ENCODE assay signal across 8 mouse cellular contexts in genomic region chr19:46571878-46572244, GRCm38 (mm10). TPM values are rescaled to one million over a fixed set of nuclear protein-coding genes. Genes with fewer than 3 reads are reported as not detected.
A peak's percentile ranks its signal among the peaks of the same experiment; 100 is the strongest.
DNase-seq lines count a peak whose midpoint lies in the region; ATAC-seq and TF ChIP-seq lines count a peak whose summit lies in the region.

No protein-coding gene starts in this region.

- no peak for ATAC-seq in embryonic facial prominence, embryonic 11.5 days (replicated peaks; ENCODE audit: insufficient number of reproducible peaks, low FRiP score, low TSS enrichment, low read depth)
- ATAC-seq in intestine, embryonic 16.5 days, result no peak
- no peak for ATAC-seq in neural tube, embryonic 15.5 days (ENCODE audit: low FRiP score)
- ATAC-seq in megakaryocyte-erythroid progenitor cell, adult 5-6 weeks (replicated peaks; ENCODE audit: low FRiP score, low TSS enrichment, poor library complexity, severe bottlenecking), result no peak

- no peak overlapping the region for H3K27ac ChIP-seq in left cerebral cortex, adult 2 months
- peak overlapping the region; percentile 41; the same call in 1 of the 2 replicates for H3K27ac ChIP-seq in embryonic facial prominence, embryonic 11.5 days (replicated peaks; ENCODE audit: low read depth, low read length)
- no peak overlapping the region for H3K27ac ChIP-seq in intestine, embryonic 16.5 days (ENCODE audit: low read length)
- H3K27ac ChIP-seq in neural tube, embryonic 15.5 days (replicated peaks), result peak overlapping the region; percentile 86; the same call in 1 of the 2 replicates

- no peak for TF ChIP-seq CTCF in left cerebral cortex, adult 2 months (IDR thresholded peaks at IDR 0.05)

- peak overlapping the region; percentile 70 for H3K4me2 ChIP-seq in embryonic facial prominence, embryonic 11.5 days (ENCODE audit: low read depth, low read length)
- peak overlapping the region; percentile 83 for H3K4me2 ChIP-seq in intestine, embryonic 16.5 days (ENCODE audit: low read depth, low read length)
- peak overlapping the region; percentile 69 for H3K4me2 ChIP-seq in neural tube, embryonic 15.5 days

- H3K4me3 ChIP-seq in left cerebral cortex, adult 2 months, result peak overlapping the region; percentile 85
- H3K4me3 ChIP-seq in embryonic facial prominence, embryonic 11.5 days (ENCODE audit: low read depth, low read length), result peak overlapping the region; percentile 75
- H3K4me3 ChIP-seq in intestine, embryonic 16.5 days (ENCODE audit: low read length), result peak overlapping the region; percentile 86
- H3K4me3 ChIP-seq in neural tube, embryonic 15.5 days (replicated peaks), result peak overlapping the region; percentile 86

- peak overlapping the region; percentile 78 for H3K9ac ChIP-seq in embryonic facial prominence, embryonic 11.5 days (replicated peaks; ENCODE audit: low read length)
- no peak overlapping the region for H3K9ac ChIP-seq in intestine, embryonic 16.5 days (ENCODE audit: low read depth, low read length)
- peak overlapping the region; percentile 69 for H3K9ac ChIP-seq in neural tube, embryonic 15.5 days (replicated peaks)

- no peak for DNase-seq in left cerebral cortex, adult 2 months (ENCODE audit: extremely low spot score in 1 of 2, low spot score in 2 of 2)
- DNase-seq in left cerebral cortex, adult 18-20 months (ENCODE audit: low spot score in 2 of 2), result no peak
- peak; percentile 36 for DNase-seq in embryonic facial prominence, embryonic 11.5 days (ENCODE audit: low spot score)
- DNase-seq in left cerebral cortex, adult 9 months (ENCODE audit: low spot score in 2 of 2), result no peak
- DNase-seq in thymus, postnatal 4 days, result no peak

- no peaks in the 10 kb centered on the region for H3K9me3 ChIP-seq in embryonic facial prominence, embryonic 11.5 days (replicated peaks; ENCODE audit: control insufficient read depth, low read length)
- H3K9me3 ChIP-seq in intestine, embryonic 16.5 days (ENCODE audit: control insufficient read depth, low read length), result no peaks in the 10 kb centered on the region
- no peaks in the 10 kb centered on the region for H3K9me3 ChIP-seq in neural tube, embryonic 15.5 days (replicated peaks)

- no peaks in the 10 kb centered on the region for H3K36me3 ChIP-seq in embryonic facial prominence, embryonic 11.5 days (replicated peaks; ENCODE audit: control insufficient read depth, insufficient read depth, low read depth, low read length)
- no peaks in the 10 kb centered on the region for H3K36me3 ChIP-seq in intestine, embryonic 16.5 days (ENCODE audit: control insufficient read depth, insufficient read depth, low read length)
- H3K36me3 ChIP-seq in neural tube, embryonic 15.5 days, result no peaks in the 10 kb centered on the region

- 18% methylated on average over 10 of the region's 10 CpGs for WGBS in embryonic facial prominence, embryonic 11.5 days
- 17% methylated on average over 10 of the region's 10 CpGs for WGBS in intestine, embryonic 16.5 days
- 11% methylated on average over 10 of the region's 10 CpGs for WGBS in neural tube, embryonic 15.5 days

- intact Hi-C loops in left cerebral cortex, adult 2 months (cut with DNase I), result loop anchor here (2.0 kb wide), 1 partner anchor 69 kb away; no protein-coding TSS in a partner anchor

- H3K27me3 ChIP-seq in embryonic facial prominence, embryonic 11.5 days (ENCODE audit: control insufficient read depth, insufficient read depth, low read length), result no peaks in the 10 kb centered on the region
- no peaks in the 10 kb centered on the region for H3K27me3 ChIP-seq in intestine, embryonic 16.5 days (replicated peaks; ENCODE audit: control insufficient read depth, insufficient read depth, low read length)
- no peaks in the 10 kb centered on the region for H3K27me3 ChIP-seq in neural tube, embryonic 15.5 days (replicated peaks)

- no peaks in the 10 kb centered on the region for H3K4me1 ChIP-seq in embryonic facial prominence, embryonic 11.5 days (ENCODE audit: control insufficient read depth, insufficient read depth, low read length)
- peaks cover 11% of the 10 kb centered on the region for H3K4me1 ChIP-seq in intestine, embryonic 16.5 days (ENCODE audit: control insufficient read depth, insufficient read depth, low read length)
- peaks cover 34% of the 10 kb centered on the region for H3K4me1 ChIP-seq in neural tube, embryonic 15.5 days

RNA-seq across cellular contexts. Expression of gene Arl3, which starts 1.1 kb away (rescaled TPM):
- 100 to 1,000 TPM; 120 to 129 TPM for total RNA-seq in left cerebral cortex, adult 2 months (2021)
- 100 to 1,000 TPM; 122 to 128 TPM for total RNA-seq in left cerebral cortex, adult 18-20 months (2021)
- polyA plus RNA-seq in embryonic facial prominence, embryonic 11.5 days (2014; fragmentation: Nextera tagmentation; extraction: Ambion mirVana), result 122 and 130 TPM in 2 replicates
- 53.9 and 64.5 TPM in 2 replicates for polyA plus RNA-seq in intestine, embryonic 16.5 days (2015; fragmentation: Nextera tagmentation; extraction: Ambion mirVana)
- 190 and 208 TPM in 2 replicates for polyA plus RNA-seq in neural tube, embryonic 15.5 days (2015; fragmentation: Nextera tagmentation; extraction: Ambion mirVana)
- total RNA-seq in megakaryocyte-erythroid progenitor cell, adult 5-6 weeks (2014; fragmentation: Nextera tagmentation), result 14.2 and 17.8 TPM in 2 replicates
- total RNA-seq in megakaryocyte-erythroid progenitor cell, adult 5-6 weeks (2017), result 22.6 and 31.7 TPM in 2 replicates

RNA-seq across cellular contexts. Expression of gene Sfxn2, which starts 1.3 kb away (rescaled TPM):
- 1 to 10 TPM; 4.6 to 7.4 TPM for total RNA-seq in left cerebral cortex, adult 2 months (2021)
- 1 to 10 TPM; 3.5 to 5.6 TPM for total RNA-seq in left cerebral cortex, adult 18-20 months (2021)
- 13.6 and 14.7 TPM in 2 replicates for polyA plus RNA-seq in embryonic facial prominence, embryonic 11.5 days (2014; fragmentation: Nextera tagmentation; extraction: Ambion mirVana)
- 16.7 and 18.1 TPM in 2 replicates for polyA plus RNA-seq in intestine, embryonic 16.5 days (2015; fragmentation: Nextera tagmentation; extraction: Ambion mirVana)
- 11.0 and 11.7 TPM in 2 replicates for polyA plus RNA-seq in neural tube, embryonic 15.5 days (2015; fragmentation: Nextera tagmentation; extraction: Ambion mirVana)
- total RNA-seq in megakaryocyte-erythroid progenitor cell, adult 5-6 weeks (2014; fragmentation: Nextera tagmentation), result 10.6 and 20.1 TPM in 2 replicates
- 9.8 and 21.1 TPM in 2 replicates for total RNA-seq in megakaryocyte-erythroid progenitor cell, adult 5-6 weeks (2017)

RNA-seq across cellular contexts. Expression of gene Wbp1l, which starts 27.0 kb away (rescaled TPM):
- total RNA-seq in left cerebral cortex, adult 2 months (2021), result 10 to 100 TPM; 36.8 to 42.6 TPM
- 10 to 100 TPM; 34.9 to 37.9 TPM for total RNA-seq in left cerebral cortex, adult 18-20 months (2021)
- polyA plus RNA-seq in embryonic facial prominence, embryonic 11.5 days (2014; fragmentation: Nextera tagmentation; extraction: Ambion mirVana), result 30.1 and 34.4 TPM in 2 replicates
- 39.3 and 40.0 TPM in 2 replicates for polyA plus RNA-seq in intestine, embryonic 16.5 days (2015; fragmentation: Nextera tagmentation; extraction: Ambion mirVana)
- polyA plus RNA-seq in neural tube, embryonic 15.5 days (2015; fragmentation: Nextera tagmentation; extraction: Ambion mirVana), result 34.1 and 34.5 TPM in 2 replicates
- total RNA-seq in megakaryocyte-erythroid progenitor cell, adult 5-6 weeks (2014; fragmentation: Nextera tagmentation), result 16.1 and 24.1 TPM in 2 replicates
- 17.9 and 20.8 TPM in 2 replicates for total RNA-seq in megakaryocyte-erythroid progenitor cell, adult 5-6 weeks (2017)

Comparison
In these comparisons a context has a peak if more than half of its experiments do, and no peak if none do; other contexts are left out.
1. H3K27ac ChIP-seq: peak in embryonic facial prominence, embryonic 11.5 days (single experiment) and neural tube, embryonic 15.5 days (single experiment); none in left cerebral cortex, adult 2 months (single experiment) and intestine, embryonic 16.5 days (single experiment).
2. Peak in every context shown above with its lines, with median percentiles within 50 percentile points of each other: H3K4me3 ChIP-seq and H3K4me2 ChIP-seq.